Mouse (Mus musculus): Measurements from ENCODE around the gene Josd2.

The Josd2 gene

GRCm38 (mm10) chr7:44500046-44500445 is 32.3 kb downstream of the Josd2 start:
- no peak for DNase-seq (ENCODE audit: low spot score)

DNA sequence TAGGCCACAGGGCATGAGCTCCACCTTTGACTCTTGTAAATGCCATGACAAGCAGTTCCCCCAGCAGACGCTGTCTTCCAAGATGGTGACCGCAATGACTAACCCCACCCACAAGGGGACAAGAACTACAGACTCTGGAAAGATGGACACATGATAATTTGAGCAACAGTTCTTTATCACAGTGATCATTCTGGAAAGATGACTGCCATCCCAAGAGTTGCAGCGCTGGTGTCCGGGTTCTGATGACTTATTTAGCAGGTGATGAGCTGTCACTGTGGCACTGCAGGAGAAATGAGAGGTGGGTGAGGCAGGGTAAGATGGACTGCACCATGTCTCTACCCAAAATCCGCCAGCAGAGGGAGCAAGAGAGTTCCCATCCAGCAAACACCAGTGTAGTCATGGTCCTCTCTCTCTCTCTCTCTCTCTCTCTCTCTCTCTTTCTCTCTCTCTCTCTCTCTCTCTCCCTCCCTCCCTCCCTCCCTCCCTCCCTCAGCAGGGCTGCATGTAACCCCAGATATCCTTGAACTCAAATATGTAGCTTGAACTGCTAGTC is 33.9 kb downstream of the Josd2 start:
- no peak for DNase-seq (ENCODE audit: low spot score)

DNA sequence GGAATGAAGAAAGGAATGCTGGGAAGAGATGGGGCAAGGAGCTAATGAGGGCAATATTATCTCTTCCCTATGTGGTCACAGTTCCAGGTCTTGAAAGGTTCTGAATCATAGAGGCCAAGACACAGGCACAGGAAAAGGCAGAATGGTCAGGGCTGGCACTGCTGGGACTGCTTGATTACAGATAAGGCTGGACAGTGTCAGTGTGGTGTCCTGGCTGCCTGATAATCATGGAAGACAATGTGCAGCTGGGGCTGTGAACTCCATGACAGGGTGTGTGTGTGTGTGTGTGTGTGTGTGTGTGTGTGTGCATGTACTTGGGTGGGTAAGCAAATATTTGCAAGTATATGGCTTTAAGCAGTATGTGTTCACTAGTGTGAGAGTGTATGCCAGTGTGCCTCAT is 39.7 kb downstream of the Josd2 start:
- no peak for DNase-seq (ENCODE audit: low spot score)

DNA sequence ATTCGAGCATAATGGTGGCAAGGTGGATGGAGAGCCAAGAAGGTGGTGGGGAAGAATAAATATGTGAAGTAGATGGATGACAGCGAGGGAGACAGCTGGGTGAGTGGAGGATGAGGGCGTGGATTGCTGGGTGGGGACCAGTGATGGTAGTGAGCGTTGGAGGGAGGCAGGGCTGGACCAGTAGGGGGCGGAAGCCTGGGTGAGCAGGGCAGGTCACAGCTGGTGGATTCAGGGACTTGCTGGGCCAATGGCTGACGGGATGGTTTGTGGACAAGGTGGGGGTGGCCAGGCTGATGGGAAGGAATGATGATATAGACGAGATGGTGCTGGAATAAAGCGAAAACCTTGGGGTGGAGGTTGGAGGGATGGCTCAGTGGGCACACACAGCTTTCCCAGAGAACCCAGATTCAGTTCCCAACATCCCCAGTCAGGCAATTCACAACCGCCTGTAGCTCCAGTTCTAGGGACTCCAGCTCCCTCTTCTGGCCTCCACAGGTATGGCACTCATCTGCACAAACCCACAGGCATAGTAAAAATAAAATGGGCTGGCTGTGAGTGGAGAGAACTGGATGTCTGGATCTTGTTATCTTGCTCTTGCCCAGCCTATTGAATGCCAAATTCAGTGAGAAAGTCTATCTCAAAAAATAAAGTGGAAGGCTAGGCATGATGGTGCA is 51.6 kb downstream of the Josd2 start:
- DNase-seq (ENCODE audit: low spot score): no peak

DNA sequence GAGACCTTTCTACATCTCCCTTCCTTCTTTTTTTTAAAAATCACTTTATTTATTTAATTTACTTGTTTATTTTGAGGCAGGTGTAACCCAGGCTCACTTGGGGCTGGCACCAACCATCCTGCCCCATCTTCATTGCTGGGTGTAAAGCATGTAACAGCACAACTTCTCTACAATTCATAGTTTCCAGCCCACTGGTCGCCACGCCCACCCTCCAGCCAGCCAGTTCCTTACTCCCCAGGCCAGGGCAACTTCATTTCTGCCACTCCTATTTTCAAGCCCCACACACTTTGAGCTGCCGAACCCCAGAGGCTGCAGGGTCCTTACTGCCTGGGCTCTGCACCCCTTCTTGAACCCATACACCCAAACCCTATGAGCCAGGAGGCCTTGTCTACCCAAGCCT is 53.2 kb downstream of the Josd2 start:
- no peak for DNase-seq (ENCODE audit: low spot score)

All from urinary bladder, postnatal 10 days (tissue).